Mouse (Mus musculus): ENCODE measurements at regions not wholly inside any gene's neighbourhood (a gene's known extent, or its start where the extent isn't known, plus 50 kb on each side); places are given as distances from the start of the nearest gene placed in this dataset.
"Not testable (repeated sequence)": the region's sequence is repeated elsewhere in the genome, so short reads cannot be mapped to it uniquely, and the experiment has no call there.

DNA sequence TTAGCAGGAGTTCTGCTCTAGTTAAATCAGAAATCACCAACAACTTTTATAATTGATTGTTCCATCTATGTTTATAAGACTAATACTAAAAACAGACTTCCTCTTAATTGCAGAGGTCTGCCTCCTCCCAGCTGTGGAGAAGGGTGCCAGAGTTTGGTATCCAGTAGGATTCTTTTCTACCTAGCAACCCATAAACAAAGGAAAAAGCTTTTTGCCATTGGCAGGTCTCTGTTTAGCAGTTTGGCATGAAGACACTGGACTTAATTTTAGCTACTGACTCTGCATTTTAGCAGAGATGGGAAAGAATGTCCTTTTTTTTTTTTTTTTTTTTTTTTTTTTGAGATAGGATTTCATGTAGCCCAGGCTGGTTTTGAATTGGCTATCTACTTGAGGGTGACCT, 1628.4 kb downstream of the A830018L16Rik start:
- intact Hi-C loops (cut with DNase I) = no loop called here
- no peak for DNase-seq (ENCODE audit: low spot score in 2 of 2)

DNA sequence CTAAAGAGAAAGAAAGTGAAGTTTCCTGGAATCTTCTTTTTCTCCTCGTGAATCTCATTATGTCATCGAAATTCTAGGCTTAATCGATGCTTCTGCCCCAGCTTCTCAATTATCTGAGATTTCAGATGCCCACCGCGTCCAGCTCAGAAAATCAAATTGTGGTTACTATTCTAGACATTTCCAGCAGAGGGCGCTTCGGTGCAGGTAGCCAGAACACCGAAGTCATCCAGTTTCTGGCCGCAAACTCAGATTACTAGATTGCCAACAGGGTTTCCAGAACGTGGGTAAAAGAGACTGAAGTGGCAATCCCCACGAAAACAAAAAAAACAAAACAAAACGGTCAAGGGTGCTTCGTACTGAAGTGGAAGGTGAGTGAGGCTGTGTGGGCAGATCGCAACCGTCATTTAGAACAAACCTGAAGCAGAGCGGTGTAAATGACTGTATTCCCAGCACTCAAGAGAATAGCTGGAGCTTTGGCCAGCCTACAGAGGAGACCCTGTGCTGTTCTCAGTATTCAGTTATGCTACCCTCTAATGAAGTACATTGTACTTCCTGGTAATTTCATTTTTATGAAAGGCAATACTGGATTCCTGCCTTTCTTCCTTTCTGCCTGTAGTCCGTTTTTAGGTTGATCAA, 1636.4 kb downstream of the A830018L16Rik start:
- peak; percentile 33 to 56 for DNase-seq (ENCODE audit: low spot score in 2 of 2)
- intact Hi-C loops (cut with DNase I) = loop anchor here (5.0 kb wide), 2 partner anchors 82 to 482 kb away; no protein-coding TSS in a partner anchor

DNA sequence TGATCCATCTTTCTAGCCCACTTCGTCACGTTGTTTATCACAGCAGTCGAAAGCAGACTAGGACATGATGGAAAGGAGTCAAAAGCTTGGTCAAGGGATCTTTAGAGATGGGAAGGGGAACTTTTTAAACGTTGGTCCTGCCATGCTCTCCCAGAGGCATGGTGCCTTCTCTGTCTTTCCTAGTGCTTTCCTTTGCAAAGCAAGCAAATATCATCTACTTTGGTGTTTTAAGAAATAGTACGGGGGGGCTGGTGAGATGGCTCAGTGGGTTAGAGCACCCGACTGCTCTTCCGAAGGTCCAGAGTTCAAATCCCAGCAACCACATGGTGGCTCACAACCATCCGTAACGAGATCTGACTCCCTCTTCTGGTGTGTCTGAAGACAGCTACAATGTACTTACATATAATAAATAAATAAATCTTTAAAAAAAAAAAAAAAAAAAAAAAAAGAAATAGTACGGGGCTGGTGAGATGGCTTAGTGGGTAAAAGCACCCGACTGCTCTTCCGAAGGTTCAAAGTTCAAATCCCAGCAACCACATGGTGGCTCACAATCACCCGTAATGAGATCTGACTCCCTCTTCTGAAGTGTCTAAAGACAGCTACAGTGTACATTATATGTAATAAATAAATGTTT, 1637.6 kb downstream of the A830018L16Rik start:
- DNase-seq (ENCODE audit: low spot score in 2 of 2) = not testable (repeated sequence)
- intact Hi-C loops (cut with DNase I) = loop anchor here (5.0 kb wide), 2 partner anchors 81 to 481 kb away; no protein-coding TSS in a partner anchor

DNA sequence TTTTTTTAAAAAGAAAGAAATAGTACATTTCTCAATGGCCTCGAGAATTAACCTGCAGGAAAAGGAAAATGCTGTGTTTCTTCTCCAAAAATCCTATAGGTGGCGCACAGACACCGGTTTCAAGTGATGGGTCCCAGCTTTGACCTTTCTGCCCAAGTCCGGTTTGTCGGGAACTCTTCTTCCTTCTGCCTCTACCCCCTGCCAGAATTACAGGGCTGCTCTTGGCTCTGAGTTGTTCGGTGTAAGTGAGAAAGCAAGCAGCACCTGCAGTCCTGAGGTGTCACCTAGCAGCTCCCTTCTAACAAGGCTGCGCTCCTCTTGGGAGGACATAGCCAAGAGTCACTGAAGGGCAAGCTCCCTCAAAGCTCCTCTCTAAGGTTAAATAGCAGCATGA, 1638.2 kb downstream of the A830018L16Rik start:
- intact Hi-C loops (cut with DNase I) = loop anchor here (5.0 kb wide), 2 partner anchors 80 to 480 kb away; no protein-coding TSS in a partner anchor
- DNase-seq (ENCODE audit: low spot score in 2 of 2) = peak in 1 of 2 experiments; percentile 9

DNA sequence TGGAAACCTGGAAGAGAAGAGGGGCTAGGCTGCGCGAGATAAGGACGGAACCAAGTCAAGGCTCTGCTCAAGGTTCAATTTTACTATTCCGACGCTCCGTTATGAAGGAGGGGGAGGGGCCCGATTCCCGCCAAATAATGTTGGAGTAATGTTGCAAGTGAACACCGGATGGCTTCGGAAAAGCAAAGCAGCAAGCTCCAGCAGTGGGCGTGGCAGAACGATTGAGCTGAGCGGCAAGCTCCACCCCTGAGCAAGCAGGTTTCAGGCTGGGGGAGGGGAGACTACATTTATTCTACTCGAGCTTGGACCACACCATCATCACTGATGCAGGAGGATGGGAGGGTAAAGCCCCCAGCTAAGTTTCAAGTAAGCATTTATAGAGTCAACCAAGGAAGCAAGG, 1643.8 kb downstream of the A830018L16Rik start:
- intact Hi-C loops (cut with DNase I) = no loop called here
- no peak for DNase-seq (ENCODE audit: low spot score in 2 of 2)

DNA sequence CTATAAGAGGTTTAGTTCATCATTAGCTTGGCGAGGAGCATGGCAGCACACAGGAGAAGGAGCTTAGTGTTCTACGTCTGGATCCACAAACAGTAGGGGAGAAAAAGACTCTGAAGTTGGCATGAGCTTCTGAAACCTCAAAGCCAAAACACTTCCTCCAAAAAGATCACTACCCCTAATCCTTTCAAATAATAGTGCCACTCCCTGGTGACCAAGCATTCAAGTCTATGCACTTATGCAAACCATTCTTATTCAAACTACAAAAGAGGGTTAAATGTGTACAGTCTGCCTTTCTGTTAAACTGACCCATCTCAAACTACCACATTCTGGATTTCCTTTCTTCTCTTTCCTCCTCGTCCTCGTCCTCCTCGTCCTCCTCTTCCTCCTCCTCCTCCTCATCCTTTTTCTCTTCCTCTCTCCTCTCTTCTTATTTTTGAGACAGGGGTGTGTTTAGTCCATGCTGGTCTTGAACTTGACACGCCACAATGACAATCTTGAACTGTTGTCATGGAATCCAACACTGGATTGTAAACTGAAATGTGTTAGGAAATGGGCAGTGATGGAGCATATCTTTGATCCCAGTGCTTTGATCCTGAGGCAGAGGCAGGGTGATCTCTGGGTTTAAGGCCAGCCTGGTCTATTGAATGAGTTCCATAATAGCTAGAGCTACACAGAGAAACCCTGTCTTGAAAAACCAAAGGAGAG, 1645.9 kb downstream of the A830018L16Rik start:
- intact Hi-C loops (cut with DNase I) = no loop called here
- DNase-seq (ENCODE audit: low spot score in 2 of 2) = no peak

All from left cerebral cortex, postnatal 14 days (tissue).